In genomic region chr8:13674294-13675010, GRCm38 (mm10) we compare ENCODE assay signal across 8 mouse cellular contexts. TPM values are rescaled to one million over a fixed set of nuclear protein-coding genes. Genes with fewer than 3 reads are reported as not detected.
DNase-seq lines count a peak whose midpoint lies in the region; TF ChIP-seq lines count a peak whose summit lies in the region.

No protein-coding gene starts in this region.

- TF ChIP-seq CTCF in lung, adult 2 months (IDR thresholded peaks at IDR 0.05; ENCODE audit: insufficient read depth, low read length) = no peak
- no peak for TF ChIP-seq CTCF in bone marrow macrophage, adult 2 months (IDR thresholded peaks at IDR 0.05; ENCODE audit: low read depth, low read length)

- H3K4me1 ChIP-seq in lung, adult 2 months (ENCODE audit: control insufficient read depth, insufficient read depth, low read length) = peaks cover 15% of the 10 kb centered on the region
- peaks cover 38% of the 10 kb centered on the region for H3K4me1 ChIP-seq in bone marrow macrophage, adult 2 months (ENCODE audit: control insufficient read depth, insufficient read depth, low read length)

- intact Hi-C loops in heart, postnatal 25 days (cut with DNase I) = loop anchor here (5.0 kb wide), 2 partner anchors 72 to 122 kb away; no protein-coding TSS in a partner anchor
- intact Hi-C loops in left cerebral cortex, postnatal 36 days (cut with DNase I) = loop anchor here (5.0 kb wide), 2 partner anchors 32 to 122 kb away; no protein-coding TSS in a partner anchor

- peak overlapping the region; percentile 95 for H3K27ac ChIP-seq in bone marrow macrophage, adult 2 months (ENCODE audit: insufficient read depth, low read depth, low read length)

- TF ChIP-seq POLR2A in lung, adult 2 months (IDR thresholded peaks at IDR 0.05; ENCODE audit: borderline replicate concordance, extremely low read depth, low read depth, low read length) = no peak
- TF ChIP-seq POLR2A in bone marrow macrophage, adult 2 months (IDR thresholded peaks at IDR 0.05; ENCODE audit: borderline replicate concordance, low read depth, low read length) = no peak

- H3K4me3 ChIP-seq in lung, adult 2 months (replicated peaks; ENCODE audit: extremely low read depth, low read depth, low read length) = peak overlapping the region; percentile 27
- H3K4me3 ChIP-seq in bone marrow macrophage, adult 2 months (ENCODE audit: insufficient read depth, low read length) = peak overlapping the region; percentile 89

- no peak for DNase-seq in lung, adult 2 months
- no peak for DNase-seq in lung, postnatal 14 days
- peak; percentile 42 for DNase-seq in heart, postnatal 25 days (ENCODE audit: low spot score)
- DNase-seq in lung, postnatal 10 days = peak; percentile 54
- DNase-seq in urinary bladder, postnatal 4 days (ENCODE audit: low spot score in 2 of 2) = no peak
- no peak for DNase-seq in left cerebral cortex, postnatal 36 days (ENCODE audit: low spot score in 2 of 2)
- DNase-seq in ovary, postnatal 36 days (ENCODE audit: low spot score) = no peak

- WGBS in lung, adult 2 months = 35% methylated on average over 12 of the region's 12 CpGs

RNA-seq across cellular contexts. Expression of gene Rasa3, which starts 3.0 kb away (rescaled TPM):
- polyA plus RNA-seq in lung, adult 2 months (2012; rRNA removed) = 37.1 and 43.5 TPM in 2 replicates
- polyA plus RNA-seq in bone marrow macrophage, adult 2 months (2012; ENCODE audit: insufficient read depth, insufficient read length, missing spikeins) = 69.3 and 83.2 TPM in 2 replicates
- 10 to 100 TPM; 14.8 to 19.8 TPM for total RNA-seq in heart, postnatal 25 days (2021)
- total RNA-seq in left cerebral cortex, postnatal 36 days (2021) = 10 to 100 TPM; 57.0 to 62.5 TPM

RNA-seq across cellular contexts. Expression of gene Cfap97d2, which starts 31.2 kb away (rescaled TPM):
- 1.7 and 2.5 TPM in 2 replicates for polyA plus RNA-seq in lung, adult 2 months (2012; rRNA removed)
- polyA plus RNA-seq in bone marrow macrophage, adult 2 months (2012; ENCODE audit: insufficient read depth, insufficient read length, missing spikeins) = 0.84 TPM in 1 of 2 replicates, not detected in the other
- total RNA-seq in heart, postnatal 25 days (2021) = not detected
- total RNA-seq in left cerebral cortex, postnatal 36 days (2021) = 1 to 10 TPM in 1 of 2 experiments, under 1 TPM in 1; 0.84 to 1.5 TPM

Comparison
In these comparisons a context has a peak if more than half of its experiments do, and no peak if none do; other contexts are left out.
1. DNase-seq: peak in heart, postnatal 25 days (single experiment) and lung, postnatal 10 days (single experiment); none in lung, adult 2 months (single experiment), lung, postnatal 14 days (single experiment), urinary bladder, postnatal 4 days (0 of 2), left cerebral cortex, postnatal 36 days (0 of 2) and ovary, postnatal 36 days (single experiment).